Mouse (Mus musculus): ENCODE results near the gene Cdkl4. TPM values are rescaled to one million over a fixed set of nuclear protein-coding genes. Genes with fewer than 3 reads are reported as not detected.

Cdkl4 gene
- total and polyA plus RNA-seq, 3 experiments, result 0.05 to 0.75 TPM; not detected in 1

DNA sequence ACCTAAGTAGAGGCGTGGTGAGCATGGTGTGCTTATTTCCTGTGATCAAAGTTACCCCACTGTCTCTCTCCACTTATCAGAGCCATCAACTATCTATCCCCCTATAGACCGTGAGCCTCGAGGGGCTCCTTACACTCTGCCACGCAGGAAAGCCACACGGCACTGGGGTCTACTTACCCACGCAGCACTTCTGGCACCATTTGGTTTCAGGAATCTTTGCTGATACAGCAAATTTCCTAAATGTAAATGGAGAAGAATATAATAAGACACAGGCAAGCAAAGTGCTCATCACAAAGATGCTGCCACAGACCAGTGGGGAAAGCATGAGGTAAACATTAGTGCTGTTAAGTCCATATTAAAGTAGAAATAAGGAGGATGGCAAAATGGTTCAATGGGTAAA, 26.2 kb upstream of the Cdkl4 start:
- ATAC-seq (ENCODE audit: extremely low read depth, insufficient number of reproducible peaks, low FRiP score, poor library complexity, severe bottlenecking) (no peak), DNase-seq (ENCODE audit: low spot score) (no peak)
- TF ChIP-seq POLR2AphosphoS5 (IDR thresholded peaks at IDR 0.05; ENCODE audit: insufficient replicate concordance, low read depth, low read length), result no peak
- TF ChIP-seq CTCF (IDR thresholded peaks at IDR 0.05; ENCODE audit: low read depth, low read length), result no peak
- TF ChIP-seq GATA2 (IDR thresholded peaks at IDR 0.05; ENCODE audit: borderline replicate concordance, low read depth, low read length), result no peak
- no peak for TF ChIP-seq TAL1 (conservative IDR thresholded peaks at IDR 0.05; ENCODE audit: low read depth, low read length)
- TF ChIP-seq GATA1 (IDR thresholded peaks at IDR 0.05; ENCODE audit: borderline replicate concordance, low read length), result no peak
- H3K36me3 ChIP-seq (replicated peaks), result no peaks in the 10 kb centered on the region
- H3K4me1 ChIP-seq (ENCODE audit: insufficient read depth, low read depth, low read length), result no peaks in the 10 kb centered on the region
- no peak overlapping the region for H3K4me3 ChIP-seq (ENCODE audit: low read depth, low read length)
- H3K27me3 ChIP-seq (ENCODE audit: insufficient read depth, low read length), result peaks cover 5% of the 10 kb centered on the region; the same call in 1 of the 2 replicates
- H3K9me3 ChIP-seq (replicated peaks), result peaks cover 7% of the 10 kb centered on the region; the same call in 1 of the 2 replicates

DNA sequence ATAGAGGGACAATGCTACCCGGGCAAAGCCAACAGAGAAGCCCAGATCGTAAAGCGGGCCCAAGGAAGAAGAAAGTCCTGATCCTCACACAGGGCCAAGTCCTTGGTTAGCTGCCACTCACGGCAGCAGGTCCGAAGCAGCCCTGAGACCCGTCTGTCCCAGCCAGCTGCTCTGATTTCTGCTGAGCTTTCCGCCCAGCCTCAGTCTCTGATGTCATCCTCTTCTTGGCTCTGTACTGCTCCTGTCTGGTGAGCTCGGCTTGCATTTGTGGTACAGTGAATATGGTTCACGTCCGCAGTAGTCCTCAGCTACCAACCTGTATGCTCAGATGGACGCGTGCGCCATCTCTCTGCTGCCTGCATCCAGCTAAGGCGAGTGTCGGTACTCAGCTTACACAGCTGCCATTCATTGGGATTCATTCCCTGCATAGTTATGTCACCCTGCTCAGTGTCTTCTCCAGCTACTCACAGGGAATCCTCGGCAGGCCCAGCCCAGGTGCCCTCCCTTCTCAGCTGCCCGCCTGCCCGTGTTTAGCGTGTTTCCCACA, 25.5 kb upstream of the Cdkl4 start:
- DNase-seq (ENCODE audit: low spot score), result no peak
- Histone ChIP-seq H3K4me1 (ENCODE audit: insufficient read depth, low read depth, low read length) (no peaks in the 10 kb centered on the region), H3K36me3 (replicated peaks) (no peaks in the 10 kb centered on the region), H3K4me3 (ENCODE audit: low read depth, low read length) (no peak overlapping the region), H3K27me3 (ENCODE audit: insufficient read depth, low read length) (peaks cover 5% of the 10 kb centered on the region; the same call in 1 of the 2 replicates), H3K9me3 (replicated peaks) (peaks cover 7% of the 10 kb centered on the region; the same call in 1 of the 2 replicates)
- ATAC-seq (ENCODE audit: extremely low read depth, insufficient number of reproducible peaks, low FRiP score, poor library complexity, severe bottlenecking), result no peak
- TF ChIP-seq TAL1 (conservative IDR thresholded peaks at IDR 0.05; ENCODE audit: low read depth, low read length) (no peak), GATA1 (IDR thresholded peaks at IDR 0.05; ENCODE audit: borderline replicate concordance, low read length) (no peak), CTCF (IDR thresholded peaks at IDR 0.05; ENCODE audit: low read depth, low read length) (no peak), POLR2AphosphoS5 (IDR thresholded peaks at IDR 0.05; ENCODE audit: insufficient replicate concordance, low read depth, low read length) (no peak), GATA2 (IDR thresholded peaks at IDR 0.05; ENCODE audit: borderline replicate concordance, low read depth, low read length) (no peak)

DNA sequence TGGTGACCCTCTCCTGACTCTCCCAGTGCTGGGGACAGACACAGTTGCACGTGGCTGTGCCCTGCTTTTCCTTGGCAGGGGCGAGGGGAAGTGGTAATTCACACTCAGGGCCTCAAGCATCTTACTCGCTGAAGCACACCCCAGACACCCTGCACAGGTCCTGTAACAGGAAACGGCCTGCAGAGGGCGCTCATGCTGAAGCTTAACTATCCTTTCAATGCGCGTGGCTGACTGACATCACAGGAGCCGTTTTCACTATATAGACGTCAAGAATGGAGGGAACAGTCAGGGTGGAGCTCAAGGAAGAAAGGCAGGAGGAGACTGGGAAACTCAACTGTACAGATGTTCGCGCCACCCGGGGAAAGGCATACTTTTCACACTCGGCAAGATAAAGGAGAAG, 23.8 kb upstream of the Cdkl4 start:
- Histone ChIP-seq H3K4me3 (ENCODE audit: low read depth, low read length) (no peak overlapping the region), H3K4me1 (ENCODE audit: insufficient read depth, low read depth, low read length) (no peaks in the 10 kb centered on the region), H3K27me3 (ENCODE audit: insufficient read depth, low read length) (peaks cover 5% of the 10 kb centered on the region; the same call in 1 of the 2 replicates), H3K36me3 (replicated peaks) (no peaks in the 10 kb centered on the region), H3K9me3 (replicated peaks) (peaks cover 7% of the 10 kb centered on the region; the same call in 1 of the 2 replicates)
- no peak for DNase-seq (ENCODE audit: low spot score)
- no peak for TF ChIP-seq POLR2AphosphoS5 (IDR thresholded peaks at IDR 0.05; ENCODE audit: insufficient replicate concordance, low read depth, low read length)
- TF ChIP-seq GATA2 (IDR thresholded peaks at IDR 0.05; ENCODE audit: borderline replicate concordance, low read depth, low read length), result no peak
- no peak for TF ChIP-seq GATA1 (IDR thresholded peaks at IDR 0.05; ENCODE audit: borderline replicate concordance, low read length)
- TF ChIP-seq TAL1 (conservative IDR thresholded peaks at IDR 0.05; ENCODE audit: low read depth, low read length), result no peak
- no peak for TF ChIP-seq CTCF (IDR thresholded peaks at IDR 0.05; ENCODE audit: low read depth, low read length)
- ATAC-seq (ENCODE audit: extremely low read depth, insufficient number of reproducible peaks, low FRiP score, poor library complexity, severe bottlenecking), result no peak

DNA sequence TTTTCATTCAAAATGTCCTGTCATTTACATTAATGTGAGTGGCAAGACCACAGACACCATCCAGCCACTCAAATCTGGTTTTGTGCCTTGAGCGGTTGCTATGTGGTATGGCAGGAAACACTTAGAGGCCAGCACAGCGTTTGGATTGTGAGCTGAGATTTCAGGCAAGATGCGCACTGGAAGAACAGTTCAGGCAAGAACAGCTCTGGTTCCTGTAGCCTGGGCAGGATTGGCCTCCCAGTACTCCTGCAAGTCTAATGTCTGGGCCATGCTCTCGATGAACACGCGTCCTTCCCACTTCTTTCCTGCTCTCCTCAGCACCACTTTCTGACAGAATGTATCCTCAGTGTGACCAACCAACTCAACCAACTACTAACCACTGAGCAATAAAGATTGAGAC, 5.4 kb upstream of the Cdkl4 start:
- TF ChIP-seq CTCF (IDR thresholded peaks at IDR 0.05; ENCODE audit: low read depth, low read length) (no peak), POLR2AphosphoS5 (IDR thresholded peaks at IDR 0.05; ENCODE audit: insufficient replicate concordance, low read depth, low read length) (no peak), TAL1 (conservative IDR thresholded peaks at IDR 0.05; ENCODE audit: low read depth, low read length) (no peak), GATA1 (IDR thresholded peaks at IDR 0.05; ENCODE audit: borderline replicate concordance, low read length) (no peak), GATA2 (IDR thresholded peaks at IDR 0.05; ENCODE audit: borderline replicate concordance, low read depth, low read length) (no peak)
- Histone ChIP-seq H3K4me1 (ENCODE audit: insufficient read depth, low read depth, low read length) (no peaks in the 10 kb centered on the region), H3K9me3 (replicated peaks) (no peaks in the 10 kb centered on the region), H3K27me3 (ENCODE audit: insufficient read depth, low read length) (no peaks in the 10 kb centered on the region), H3K36me3 (replicated peaks) (no peaks in the 10 kb centered on the region), H3K4me3 (ENCODE audit: low read depth, low read length) (no peak overlapping the region)
- no peak for ATAC-seq (ENCODE audit: extremely low read depth, insufficient number of reproducible peaks, low FRiP score, poor library complexity, severe bottlenecking)
- no peak for DNase-seq (ENCODE audit: low spot score)

DNA sequence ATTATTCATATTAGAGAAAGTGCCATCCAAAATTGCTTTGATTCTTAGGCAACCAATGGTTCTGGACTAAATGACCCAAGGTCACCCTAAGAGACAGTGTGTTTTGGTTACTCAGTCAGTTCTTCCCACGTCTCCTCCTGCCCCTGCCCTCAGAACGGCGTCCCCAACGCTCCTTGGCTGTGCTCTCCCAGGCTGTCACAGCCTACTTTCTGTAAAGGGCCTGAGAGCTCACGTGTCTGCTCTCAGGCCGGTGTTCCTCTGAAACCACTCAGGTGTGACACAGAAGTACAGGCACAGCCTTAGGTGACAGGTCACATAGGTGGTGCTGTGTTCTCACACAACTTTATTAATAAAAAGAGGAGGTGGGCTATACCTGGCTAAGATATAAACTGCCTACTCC, 2.3 kb upstream of the Cdkl4 start:
- Histone ChIP-seq H3K27me3 (ENCODE audit: insufficient read depth, low read length) (peaks cover 4% of the 10 kb centered on the region; the same call in 1 of the 2 replicates), H3K4me1 (ENCODE audit: insufficient read depth, low read depth, low read length) (no peaks in the 10 kb centered on the region), H3K9me3 (replicated peaks) (no peaks in the 10 kb centered on the region), H3K4me3 (ENCODE audit: low read depth, low read length) (no peak overlapping the region), H3K36me3 (replicated peaks) (no peaks in the 10 kb centered on the region)
- ATAC-seq (ENCODE audit: extremely low read depth, insufficient number of reproducible peaks, low FRiP score, poor library complexity, severe bottlenecking), result no peak
- TF ChIP-seq POLR2AphosphoS5 (IDR thresholded peaks at IDR 0.05; ENCODE audit: insufficient replicate concordance, low read depth, low read length) (no peak), GATA2 (IDR thresholded peaks at IDR 0.05; ENCODE audit: borderline replicate concordance, low read depth, low read length) (no peak), CTCF (IDR thresholded peaks at IDR 0.05; ENCODE audit: low read depth, low read length) (no peak), GATA1 (IDR thresholded peaks at IDR 0.05; ENCODE audit: borderline replicate concordance, low read length) (no peak), TAL1 (conservative IDR thresholded peaks at IDR 0.05; ENCODE audit: low read depth, low read length) (no peak)
- no peak for DNase-seq (ENCODE audit: low spot score)

DNA sequence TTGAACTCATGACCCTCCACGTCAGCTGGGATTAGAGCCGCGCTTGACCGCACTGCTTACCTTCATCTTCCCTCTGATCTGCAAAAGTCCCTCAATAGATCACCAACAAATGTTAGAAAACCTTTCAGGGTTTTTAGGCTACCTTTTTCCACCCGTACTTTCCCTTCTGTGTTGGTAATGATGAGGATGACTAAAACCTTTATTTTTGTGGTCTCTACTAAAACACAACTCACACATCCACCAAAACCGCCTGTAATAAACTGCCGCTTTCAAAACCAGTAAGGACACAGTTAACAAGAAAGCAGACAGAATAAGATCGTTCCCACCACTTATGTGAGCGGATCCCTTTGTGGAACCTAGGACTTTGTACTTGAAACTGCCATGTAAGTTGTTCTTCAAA, 1.5 kb upstream of the Cdkl4 start:
- TF ChIP-seq GATA1 (IDR thresholded peaks at IDR 0.05; ENCODE audit: borderline replicate concordance, low read length) (no peak), TAL1 (conservative IDR thresholded peaks at IDR 0.05; ENCODE audit: low read depth, low read length) (no peak), CTCF (IDR thresholded peaks at IDR 0.05; ENCODE audit: low read depth, low read length) (no peak), GATA2 (IDR thresholded peaks at IDR 0.05; ENCODE audit: borderline replicate concordance, low read depth, low read length) (no peak), POLR2AphosphoS5 (IDR thresholded peaks at IDR 0.05; ENCODE audit: insufficient replicate concordance, low read depth, low read length) (no peak)
- no peaks in the 10 kb centered on the region for H3K4me1 ChIP-seq (ENCODE audit: insufficient read depth, low read depth, low read length)
- no peak overlapping the region for H3K4me3 ChIP-seq (ENCODE audit: low read depth, low read length)
- no peaks in the 10 kb centered on the region for H3K9me3 ChIP-seq (replicated peaks)
- no peaks in the 10 kb centered on the region for H3K36me3 ChIP-seq (replicated peaks)
- DNase-seq (ENCODE audit: low spot score), result no peak
- no peak for ATAC-seq (ENCODE audit: extremely low read depth, insufficient number of reproducible peaks, low FRiP score, poor library complexity, severe bottlenecking)
- H3K27me3 ChIP-seq (ENCODE audit: insufficient read depth, low read length), result peaks cover 4% of the 10 kb centered on the region; the same call in 1 of the 2 replicates
